Mouse (Mus musculus): Measurements from ENCODE around the gene Eif6.

The Eif6 gene

DNA sequence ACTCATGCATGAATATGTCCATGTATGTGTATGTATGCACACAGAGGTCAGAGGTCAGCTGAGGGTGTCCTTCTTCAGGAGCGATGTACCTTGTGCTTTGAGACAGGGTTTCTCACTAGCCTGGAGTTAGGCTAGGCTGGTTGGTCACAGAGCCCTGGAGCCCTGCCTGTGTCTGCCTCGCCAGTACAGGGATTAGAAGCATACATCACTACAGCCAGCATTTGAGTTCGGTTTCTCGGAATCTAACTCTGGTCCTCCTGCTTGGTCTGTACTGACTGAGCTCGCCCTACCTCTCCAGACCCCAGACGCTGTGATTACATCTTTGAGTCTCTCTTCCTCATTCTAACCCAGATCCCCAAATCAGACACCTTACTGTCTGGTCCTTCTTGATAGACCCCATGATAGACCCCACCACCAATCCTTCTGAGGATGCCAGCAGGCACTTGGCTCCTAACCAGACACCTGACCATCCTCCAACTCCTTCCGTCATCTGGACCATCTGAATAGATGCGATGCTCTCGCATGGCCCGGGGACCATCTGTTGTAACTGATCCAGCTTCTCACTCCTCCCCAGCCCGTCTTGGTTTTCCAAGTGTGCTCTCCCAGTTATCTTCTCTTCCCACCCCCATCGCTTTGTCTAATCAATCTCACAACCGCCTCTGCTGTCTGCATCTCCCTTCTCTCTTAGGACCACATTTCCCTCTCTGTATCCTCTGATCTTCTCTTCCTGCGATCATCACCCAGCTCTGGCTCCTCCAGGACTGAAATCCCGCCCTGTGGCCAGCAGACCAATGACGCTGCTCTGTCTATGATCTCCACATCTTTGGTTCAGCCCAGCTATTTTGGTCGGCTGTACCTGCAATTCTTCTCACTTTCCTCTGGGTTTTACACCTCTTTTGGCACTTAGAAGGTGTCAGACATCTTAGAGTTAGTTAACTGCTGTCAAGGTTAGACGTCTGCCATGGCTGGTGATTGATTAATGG is 38.5 kb downstream of the Eif6 start:
- no peak for DNase-seq (ENCODE audit: low spot score in 2 of 2)

DNA sequence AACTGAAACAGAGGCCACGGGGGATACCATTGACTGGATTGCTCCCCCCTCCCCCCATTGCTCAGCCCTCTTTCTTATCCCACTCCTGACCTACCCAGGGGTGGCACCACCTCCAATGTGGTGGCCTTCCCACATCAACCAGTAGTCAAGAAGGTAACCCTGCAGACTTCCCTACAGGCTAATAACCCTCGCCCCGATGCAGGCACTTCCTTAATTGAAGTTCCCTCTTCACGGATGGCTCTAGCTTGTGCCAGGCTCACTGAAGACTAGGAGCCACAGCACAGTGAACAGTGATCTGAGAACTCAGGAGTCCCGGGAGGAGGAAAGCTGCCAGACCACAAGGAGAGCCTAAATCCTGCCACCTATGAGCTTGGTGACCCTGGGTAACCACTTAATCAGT is 39.8 kb downstream of the Eif6 start:
- DNase-seq (ENCODE audit: low spot score in 2 of 2): no peak

DNA sequence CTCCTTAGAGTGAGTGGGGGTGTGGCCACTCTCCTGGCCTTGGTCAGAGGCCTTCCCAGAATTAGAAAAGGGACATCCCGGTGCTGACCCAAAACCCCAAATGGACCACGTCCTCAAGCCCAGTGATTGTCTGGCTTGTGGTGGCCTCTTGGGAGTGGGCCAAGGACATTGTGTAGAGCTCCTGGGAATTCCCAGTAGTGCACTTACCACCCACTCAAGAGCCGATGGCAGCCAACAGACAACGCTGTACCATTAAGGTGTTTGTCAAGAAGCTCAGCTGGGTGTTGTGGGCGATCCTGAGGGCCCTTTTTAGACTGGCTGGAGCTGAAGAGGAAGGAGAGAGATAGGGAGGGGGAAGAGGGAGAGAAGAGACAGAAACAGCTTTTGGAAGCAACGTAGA is 42.2 kb downstream of the Eif6 start:
- DNase-seq (ENCODE audit: low spot score in 2 of 2): no peak

DNA sequence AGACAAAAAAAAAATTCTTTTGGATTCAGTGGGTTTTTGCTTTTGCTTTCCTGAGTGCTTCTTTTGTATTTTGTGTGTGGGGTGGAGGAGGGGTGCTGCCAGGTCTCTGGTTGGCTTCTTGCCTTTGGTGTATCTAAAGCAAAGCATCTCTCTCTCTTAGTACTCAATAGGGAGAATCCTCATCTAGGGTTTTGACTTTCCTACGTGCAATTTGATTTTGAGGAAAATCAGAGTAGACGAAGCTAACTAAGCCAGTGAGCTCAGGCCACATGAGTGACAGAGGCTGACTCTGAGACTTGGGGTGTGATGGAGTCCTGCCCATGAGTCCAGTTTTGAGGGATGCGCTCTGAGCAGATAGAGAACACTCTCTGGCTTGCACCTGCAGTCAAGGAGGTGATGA is 47.2 kb downstream of the Eif6 start:
- DNase-seq (ENCODE audit: low spot score in 2 of 2): no peak

DNA sequence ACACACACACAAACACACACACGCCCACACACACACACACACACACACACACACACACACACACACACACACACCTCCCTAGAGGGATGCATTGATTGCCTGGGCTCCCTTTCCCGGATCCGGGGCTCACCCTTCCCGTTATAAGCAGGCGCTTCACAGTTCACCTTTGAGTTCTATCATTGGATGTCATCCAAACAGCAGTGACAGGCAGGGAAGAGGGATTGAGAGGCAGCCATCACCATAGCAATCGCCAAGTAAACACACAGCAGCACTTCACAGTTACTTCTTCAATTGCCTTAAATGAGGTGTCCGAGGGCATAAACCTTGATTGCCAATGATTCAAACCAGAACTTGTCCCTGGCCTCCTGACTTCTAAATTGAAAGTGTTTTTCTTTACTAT is 47.7 kb downstream of the Eif6 start:
- DNase-seq (ENCODE audit: low spot score in 2 of 2): no peak

DNA sequence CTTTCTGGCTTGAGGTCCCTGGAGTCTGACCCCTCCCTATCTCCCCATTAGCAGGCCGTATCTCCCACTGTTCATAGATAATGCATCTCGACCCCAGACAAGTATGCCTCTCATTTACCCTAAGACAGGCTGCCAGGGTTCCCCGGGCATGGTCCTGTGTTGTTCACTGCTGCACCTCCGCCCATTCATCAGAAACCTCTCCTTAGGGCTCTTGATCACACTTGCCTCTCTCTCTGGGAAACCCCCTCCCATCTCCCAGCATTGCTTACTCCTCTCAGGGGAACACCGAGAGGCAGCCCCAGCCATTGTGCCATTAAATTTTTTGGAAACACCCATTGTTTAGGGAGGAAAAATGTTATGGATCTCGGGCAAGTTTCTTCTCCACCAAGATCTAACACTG is 48.7 kb downstream of the Eif6 start:
- DNase-seq (ENCODE audit: low spot score in 2 of 2): no peak

DNA sequence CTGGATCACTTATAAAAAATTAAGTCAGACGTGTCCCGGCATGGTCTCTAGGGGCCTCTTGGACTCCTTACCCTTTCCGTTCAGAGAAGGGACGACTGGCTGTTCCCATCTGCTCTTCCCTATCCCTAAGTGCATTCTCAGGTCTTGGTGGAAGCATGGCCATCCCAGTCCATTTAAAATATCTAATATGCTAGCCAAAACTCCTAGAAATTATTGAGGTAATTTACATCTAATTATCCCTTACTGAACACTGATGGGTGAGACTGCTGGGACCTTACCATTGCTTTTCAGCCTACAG is 49.1 kb downstream of the Eif6 start:
- no peak for DNase-seq (ENCODE audit: low spot score in 2 of 2)

DNA sequence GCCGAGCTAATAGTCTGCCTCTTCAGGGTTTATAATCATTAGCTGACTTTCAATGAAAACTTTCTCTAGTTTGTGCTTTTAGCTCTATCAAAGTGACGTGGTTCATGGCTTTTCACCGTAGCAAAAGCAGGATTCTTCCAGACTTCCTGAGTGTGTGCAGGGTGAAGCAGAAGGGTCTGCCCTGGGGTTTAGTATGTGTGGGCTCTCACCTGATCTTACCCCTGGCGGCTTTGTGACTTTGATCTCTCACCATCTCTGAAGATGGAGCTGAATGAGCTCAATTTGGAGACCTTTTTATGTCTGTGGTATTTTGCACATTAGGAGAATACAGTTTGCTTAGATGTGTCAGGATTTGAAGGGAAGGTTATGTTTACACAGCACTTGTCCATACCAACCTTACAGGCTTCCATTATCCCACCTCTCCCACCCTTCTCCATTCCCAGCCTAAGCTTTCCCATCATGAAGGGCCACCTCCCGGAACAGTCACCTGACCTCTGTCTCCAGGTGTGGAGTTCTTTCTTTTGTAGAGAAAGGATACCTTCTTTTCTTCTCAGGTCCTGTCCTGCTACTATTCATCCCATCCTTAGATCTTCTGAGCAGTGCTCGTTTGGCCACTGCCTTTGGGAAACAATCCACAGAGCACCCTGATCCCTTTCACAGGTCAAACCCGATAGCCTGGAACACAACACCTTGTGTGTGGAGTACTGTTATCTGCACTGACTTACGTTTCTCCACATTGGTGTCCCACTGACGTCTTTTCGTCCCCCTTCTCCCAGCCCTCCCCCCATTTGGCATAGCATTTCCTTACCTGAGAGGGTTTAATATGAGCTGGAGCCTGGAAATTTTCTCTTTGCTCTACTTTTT is 49.7 kb downstream of the Eif6 start:
- no peak for DNase-seq (ENCODE audit: low spot score in 2 of 2)

DNA sequence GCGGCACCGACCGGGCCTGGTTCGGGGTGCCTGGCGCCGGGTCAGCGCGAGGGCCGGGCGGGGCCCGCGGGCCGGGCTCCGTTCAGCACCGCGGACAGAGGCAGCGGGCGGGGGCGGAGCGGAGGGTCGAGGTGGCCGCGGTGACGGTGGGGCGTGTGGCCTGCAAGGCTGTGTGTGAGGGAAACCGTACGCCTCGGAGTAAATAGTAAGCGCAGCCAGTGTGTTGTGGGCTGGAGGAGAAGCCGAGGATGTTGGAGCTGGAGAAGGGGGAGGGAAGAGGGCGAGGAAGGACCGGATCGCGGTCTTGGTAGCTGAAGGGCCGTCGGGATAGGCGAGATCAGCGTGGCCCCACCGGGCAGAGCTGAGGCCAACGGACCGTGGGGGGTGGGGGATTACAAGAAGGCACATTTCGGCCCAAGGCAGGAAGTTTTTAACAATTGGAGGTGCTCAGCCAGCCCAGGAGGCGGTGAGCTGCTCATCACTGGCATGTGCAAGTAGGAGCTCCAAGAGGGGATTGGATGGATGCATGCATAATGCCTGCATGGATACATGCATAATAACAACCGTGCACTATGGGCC is 51.0 kb downstream of the Eif6 start:
- DNase-seq (ENCODE audit: low spot score in 2 of 2): peak in 1 of 2 experiments; percentile 37

DNA sequence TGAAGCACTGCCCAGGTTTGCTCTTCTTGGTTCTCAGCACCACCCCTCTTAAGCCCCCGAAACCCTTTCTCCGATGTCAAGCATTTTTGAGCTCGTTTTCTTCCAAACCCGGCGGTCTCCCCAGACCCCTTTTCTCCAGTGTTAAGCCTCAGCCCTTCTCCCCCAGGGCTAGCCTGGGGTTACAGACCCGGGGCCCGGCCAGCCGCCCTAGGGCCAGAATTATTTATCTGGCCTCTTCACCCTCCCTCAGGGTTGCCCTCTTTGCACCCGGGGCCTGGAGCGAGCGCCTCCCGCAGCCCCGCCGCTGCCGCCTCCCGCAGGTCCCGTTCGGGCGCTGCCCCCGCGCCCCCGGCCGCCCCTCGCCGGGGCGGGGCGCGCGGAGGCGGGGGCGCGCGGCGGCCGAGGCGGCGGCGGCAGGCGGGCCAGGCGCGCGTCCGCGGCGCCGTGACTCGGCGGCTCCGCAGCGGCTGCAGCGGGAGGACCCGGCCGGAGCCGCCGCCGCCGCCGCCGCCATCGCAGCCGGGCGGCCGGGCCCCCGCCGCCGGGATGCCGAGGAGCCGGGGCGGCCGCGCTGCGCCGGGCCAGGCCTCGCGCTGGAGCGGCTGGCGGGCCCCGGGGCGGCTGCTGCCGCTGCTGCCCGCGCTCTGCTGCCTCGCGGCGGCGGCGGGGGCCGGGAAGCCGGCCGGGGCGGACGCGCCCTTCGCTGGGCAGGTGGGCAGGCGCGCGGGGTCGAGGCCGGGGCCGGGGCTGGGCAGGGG is 51.6 kb downstream of the Eif6 start, which contains the start of gene Mmp24:
TSS of gene Mmp24 (plus strand) at position 416 of the 758 bp plus-strand sequence.
- DNase-seq (ENCODE audit: low spot score in 2 of 2): no peak

DNA sequence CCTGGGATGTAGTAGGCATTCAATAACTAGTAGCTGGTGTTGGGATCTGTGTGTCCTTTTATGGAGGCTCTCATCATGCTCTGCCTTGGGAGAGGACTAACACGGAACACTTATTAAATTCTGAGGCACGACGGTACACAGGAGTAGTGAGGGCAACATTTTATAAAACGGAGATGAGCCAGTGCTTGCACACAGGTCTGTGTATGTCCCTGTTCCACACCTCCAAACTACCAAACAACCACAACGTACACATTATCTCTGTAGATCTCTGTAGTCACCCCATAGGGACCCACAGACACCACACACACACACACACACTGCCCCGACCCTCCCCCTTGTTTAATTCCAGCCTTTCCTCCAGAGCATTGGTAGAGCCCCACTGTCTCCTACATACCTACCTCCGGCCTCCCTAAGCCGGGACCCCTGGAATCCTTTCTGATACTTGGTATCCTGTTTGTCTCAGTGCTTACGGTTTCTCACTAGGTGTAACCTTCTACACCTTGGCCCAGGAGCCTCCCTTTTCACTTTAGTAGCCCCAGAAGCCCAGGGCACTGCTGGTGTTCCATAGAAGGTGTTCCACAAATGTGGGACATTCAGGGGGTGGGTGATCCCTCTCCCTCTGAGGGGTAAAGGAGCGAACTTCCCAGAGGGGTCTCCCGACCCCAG is 52.3 kb downstream of the Eif6 start:
- DNase-seq (ENCODE audit: low spot score in 2 of 2): no peak

DNA sequence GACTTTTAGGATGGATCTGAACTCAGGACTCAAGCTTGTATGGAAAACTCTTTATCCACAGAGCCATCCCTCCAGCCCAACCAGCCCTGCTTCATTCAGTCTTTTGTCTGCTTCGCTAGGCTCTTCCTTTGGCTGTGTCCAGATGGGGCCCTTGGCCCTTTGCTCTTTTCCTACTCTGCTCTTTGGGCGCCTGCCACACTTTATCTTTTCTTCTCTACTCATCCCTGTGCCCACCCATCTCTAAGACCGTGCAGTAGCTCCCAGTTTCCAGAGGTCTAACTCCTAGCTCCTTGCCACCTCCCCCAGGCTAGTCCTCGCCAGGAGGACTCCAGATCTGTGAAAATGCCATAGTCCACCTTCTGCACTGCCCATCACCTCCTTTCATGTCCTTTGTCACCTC is 53.1 kb downstream of the Eif6 start:
- no peak for DNase-seq (ENCODE audit: low spot score in 2 of 2)
